Mouse (Mus musculus): ENCODE results near the gene Nell2.
"Not testable (repeated sequence)": the region's sequence is repeated elsewhere in the genome, so short reads cannot be mapped to it uniquely, and the experiment has no call there.

Gene Nell2

GRCm38 (mm10) chr15:95275553-95275952, 252.8 kb downstream of the Nell2 start:
- H3K27me3 ChIP-seq (ENCODE audit: control insufficient read depth, insufficient read depth, low read length, poor library complexity, severe bottlenecking), result no peaks in the 10 kb centered on the region
- no peaks in the 10 kb centered on the region for H3K36me3 ChIP-seq (ENCODE audit: control insufficient read depth, insufficient read depth, low read length, poor library complexity, severe bottlenecking)
- DNase-seq (ENCODE audit: low read depth, low spot score), result no peak

GRCm38 (mm10) chr15:95273236-95273635, 255.1 kb downstream of the Nell2 start:
- DNase-seq (ENCODE audit: low read depth, low spot score), result no peak
- H3K27me3 ChIP-seq (ENCODE audit: control insufficient read depth, insufficient read depth, low read length, poor library complexity, severe bottlenecking), result no peaks in the 10 kb centered on the region
- no peaks in the 10 kb centered on the region for H3K36me3 ChIP-seq (ENCODE audit: control insufficient read depth, insufficient read depth, low read length, poor library complexity, severe bottlenecking)

GRCm38 (mm10) chr15:95272167-95272566, 256.2 kb downstream of the Nell2 start:
- Histone ChIP-seq H3K27me3 (ENCODE audit: control insufficient read depth, insufficient read depth, low read length, poor library complexity, severe bottlenecking) (no peaks in the 10 kb centered on the region), H3K36me3 (ENCODE audit: control insufficient read depth, insufficient read depth, low read length, poor library complexity, severe bottlenecking) (no peaks in the 10 kb centered on the region)
- DNase-seq (ENCODE audit: low read depth, low spot score), result no peak

GRCm38 (mm10) chr15:95259671-95260450, 268.5 kb downstream of the Nell2 start:
- no peaks in the 10 kb centered on the region for H3K36me3 ChIP-seq (ENCODE audit: control insufficient read depth, insufficient read depth, low read length, poor library complexity, severe bottlenecking)
- no peaks in the 10 kb centered on the region for H3K27me3 ChIP-seq (ENCODE audit: control insufficient read depth, insufficient read depth, low read length, poor library complexity, severe bottlenecking)
- DNase-seq (ENCODE audit: low read depth, low spot score), result no peak

GRCm38 (mm10) chr15:95257131-95257530, 271.2 kb downstream of the Nell2 start:
- no peak for DNase-seq (ENCODE audit: low read depth, low spot score)
- Histone ChIP-seq H3K27me3 (ENCODE audit: control insufficient read depth, insufficient read depth, low read length, poor library complexity, severe bottlenecking) (no peaks in the 10 kb centered on the region), H3K36me3 (ENCODE audit: control insufficient read depth, insufficient read depth, low read length, poor library complexity, severe bottlenecking) (no peaks in the 10 kb centered on the region)

DNA sequence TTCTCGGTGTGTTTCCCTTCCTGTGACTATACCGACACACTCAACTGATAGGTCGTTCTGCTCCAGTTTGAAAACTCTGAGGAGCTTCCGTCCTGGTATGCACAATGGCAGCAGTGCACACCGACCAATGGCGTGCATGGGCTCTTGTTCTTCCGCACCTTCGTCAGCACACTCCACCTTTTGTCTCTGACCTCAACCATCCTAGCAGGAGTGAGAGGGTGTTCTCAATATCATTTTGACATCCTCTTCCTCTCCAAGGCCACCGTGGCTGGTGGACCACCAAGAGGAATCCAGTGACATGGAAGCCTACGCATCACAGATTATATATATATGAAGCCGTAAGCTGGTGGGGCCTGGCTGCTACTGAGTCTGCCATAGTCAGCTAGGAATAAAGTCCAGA, 282.8 kb downstream of the Nell2 start:
- H3K36me3 ChIP-seq (ENCODE audit: control insufficient read depth, insufficient read depth, low read length, poor library complexity, severe bottlenecking), result no peaks in the 10 kb centered on the region
- no peaks in the 10 kb centered on the region for H3K27me3 ChIP-seq (ENCODE audit: control insufficient read depth, insufficient read depth, low read length, poor library complexity, severe bottlenecking)
- DNase-seq (ENCODE audit: low read depth, low spot score), result no peak

DNA sequence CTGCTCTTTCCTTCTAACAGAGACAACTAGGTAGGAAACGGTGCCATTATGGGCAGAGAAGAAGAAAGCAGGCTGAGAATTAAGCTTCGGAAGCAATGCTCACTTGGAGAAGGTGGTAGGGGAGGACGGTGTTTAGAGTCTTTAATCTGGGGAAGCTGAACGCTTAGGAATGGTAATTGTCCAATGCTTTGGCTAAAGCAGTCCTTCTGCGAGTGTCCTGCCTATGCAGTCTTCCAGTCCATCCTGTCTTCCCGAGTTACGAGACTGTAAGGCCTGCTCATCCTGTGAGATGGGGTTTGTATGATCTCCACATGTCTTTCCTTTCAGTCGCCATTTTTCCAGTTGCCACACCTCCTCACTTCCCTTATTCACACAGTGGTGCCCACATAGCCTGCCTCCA, 284.5 kb downstream of the Nell2 start:
- no peak for DNase-seq (ENCODE audit: low read depth, low spot score)
- H3K27me3 ChIP-seq (ENCODE audit: control insufficient read depth, insufficient read depth, low read length, poor library complexity, severe bottlenecking), result no peaks in the 10 kb centered on the region
- H3K36me3 ChIP-seq (ENCODE audit: control insufficient read depth, insufficient read depth, low read length, poor library complexity, severe bottlenecking), result no peaks in the 10 kb centered on the region

GRCm38 (mm10) chr15:95241161-95241560, 287.2 kb downstream of the Nell2 start:
- no peaks in the 10 kb centered on the region for H3K36me3 ChIP-seq (ENCODE audit: control insufficient read depth, insufficient read depth, low read length, poor library complexity, severe bottlenecking)
- no peaks in the 10 kb centered on the region for H3K27me3 ChIP-seq (ENCODE audit: control insufficient read depth, insufficient read depth, low read length, poor library complexity, severe bottlenecking)
- DNase-seq (ENCODE audit: low read depth, low spot score), result no peak

DNA sequence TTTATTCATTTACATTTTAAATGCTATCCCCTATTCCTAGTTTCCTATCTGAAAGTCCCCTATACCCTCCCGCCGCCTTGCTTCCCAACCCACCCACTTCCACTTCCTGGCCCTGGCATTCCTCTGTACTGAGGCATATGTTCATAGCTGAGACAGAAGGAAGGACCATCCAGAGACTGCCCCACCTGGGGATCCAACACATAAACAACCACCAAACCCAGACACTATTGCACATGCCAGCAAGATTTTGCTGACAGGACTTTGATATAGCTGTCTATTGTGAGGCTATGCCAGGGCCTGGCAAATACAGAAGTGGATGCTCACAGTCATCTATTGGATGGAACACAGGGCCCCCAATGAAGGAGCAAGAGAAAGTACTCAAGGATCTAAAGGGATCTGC, 291.3 kb downstream of the Nell2 start:
- DNase-seq (ENCODE audit: low read depth, low spot score); H3K27me3 ChIP-seq (ENCODE audit: control insufficient read depth, insufficient read depth, low read length, poor library complexity, severe bottlenecking): not testable (repeated sequence)

GRCm38 (mm10) chr15:95236509-95236908, 291.9 kb downstream of the Nell2 start:
- no peaks in the 10 kb centered on the region for H3K36me3 ChIP-seq (ENCODE audit: control insufficient read depth, insufficient read depth, low read length, poor library complexity, severe bottlenecking)
- DNase-seq (ENCODE audit: low read depth, low spot score), result no peak

More for the DNA sequence above, 291.3 kb downstream of the Nell2 start:
- H3K36me3 ChIP-seq (ENCODE audit: control insufficient read depth, insufficient read depth, low read length, poor library complexity, severe bottlenecking), result not testable (repeated sequence)

GRCm38 (mm10) chr15:95231171-95231570, 297.2 kb downstream of the Nell2 start:
- no peaks in the 10 kb centered on the region for H3K27me3 ChIP-seq (ENCODE audit: control insufficient read depth, insufficient read depth, low read length, poor library complexity, severe bottlenecking)

More at GRCm38 (mm10) chr15:95236509-95236908, 291.9 kb downstream of the Nell2 start:
- no peaks in the 10 kb centered on the region for H3K27me3 ChIP-seq (ENCODE audit: control insufficient read depth, insufficient read depth, low read length, poor library complexity, severe bottlenecking)

GRCm38 (mm10) chr15:95216640-95217365, 311.6 kb downstream of the Nell2 start:
- Histone ChIP-seq H3K27me3 (ENCODE audit: control insufficient read depth, insufficient read depth, low read length, poor library complexity, severe bottlenecking) (no peaks in the 10 kb centered on the region), H3K36me3 (ENCODE audit: control insufficient read depth, insufficient read depth, low read length, poor library complexity, severe bottlenecking) (no peaks in the 10 kb centered on the region)
- no peak for DNase-seq (ENCODE audit: low read depth, low spot score)

More at GRCm38 (mm10) chr15:95231171-95231570, 297.2 kb downstream of the Nell2 start:
- H3K36me3 ChIP-seq (ENCODE audit: control insufficient read depth, insufficient read depth, low read length, poor library complexity, severe bottlenecking), result no peaks in the 10 kb centered on the region
- DNase-seq (ENCODE audit: low read depth, low spot score), result no peak

DNA sequence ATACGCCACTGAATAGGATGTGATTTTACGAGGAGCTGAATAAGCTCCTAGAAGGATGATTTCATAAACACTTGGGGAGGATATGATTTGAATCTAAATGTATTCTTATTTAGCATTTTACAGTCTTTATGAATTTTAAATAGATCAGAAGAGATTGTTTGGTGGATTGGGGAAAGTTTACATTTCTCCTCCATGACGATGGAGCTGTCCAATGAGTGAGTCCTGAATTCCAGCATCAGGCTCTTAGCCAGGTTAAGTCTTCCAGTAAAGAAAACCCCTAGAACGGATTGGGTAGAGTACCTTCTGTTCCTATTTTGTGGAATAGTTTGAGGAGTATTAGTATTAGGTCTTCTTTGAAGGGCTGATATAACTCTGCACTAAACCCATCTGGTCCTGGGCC, 317.8 kb downstream of the Nell2 start:
- H3K27me3 ChIP-seq (ENCODE audit: control insufficient read depth, insufficient read depth, low read length, poor library complexity, severe bottlenecking), result no peaks in the 10 kb centered on the region
- H3K36me3 ChIP-seq (ENCODE audit: control insufficient read depth, insufficient read depth, low read length, poor library complexity, severe bottlenecking), result no peaks in the 10 kb centered on the region
- DNase-seq (ENCODE audit: low read depth, low spot score), result no peak

- DNase-seq (ENCODE audit: low read depth, low spot score), result no peak
- H3K27me3 ChIP-seq (ENCODE audit: control insufficient read depth, insufficient read depth, low read length, poor library complexity, severe bottlenecking), result no peaks in the 10 kb centered on the region
- H3K36me3 ChIP-seq (ENCODE audit: control insufficient read depth, insufficient read depth, low read length, poor library complexity, severe bottlenecking), result no peaks in the 10 kb centered on the region
Observed at GRCm38 (mm10) chr15:95209186-95209585, 319.2 kb downstream of the Nell2 start.

DNA sequence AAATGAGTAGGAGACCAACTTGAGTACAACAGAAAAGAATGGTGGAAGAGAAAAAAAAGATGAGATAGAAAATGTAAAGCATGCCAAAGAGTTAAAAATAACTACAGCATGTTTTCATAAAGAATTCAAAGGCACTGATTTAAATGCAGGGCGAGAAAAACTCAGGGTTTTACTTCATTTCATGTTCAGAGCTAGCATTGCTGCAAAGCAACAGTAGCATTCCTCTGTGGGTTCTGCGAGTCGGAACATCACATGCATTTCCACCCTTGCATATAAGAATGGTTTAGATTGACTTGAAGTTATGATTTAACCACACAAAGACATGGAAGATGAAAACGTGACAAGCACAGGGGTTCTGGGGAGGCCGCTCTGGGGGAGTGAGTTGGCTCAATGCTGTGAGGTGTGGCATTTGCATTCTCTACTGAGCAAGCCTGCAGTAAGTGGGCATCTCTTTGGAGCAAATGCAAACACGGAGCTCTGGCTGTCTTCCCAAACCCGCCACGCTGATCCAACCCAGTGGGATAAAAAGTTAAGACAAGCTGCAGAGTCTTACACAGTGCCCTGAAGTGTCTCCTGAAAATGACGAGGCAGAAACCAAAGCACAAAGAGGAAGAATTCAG, 334.6 kb downstream of the Nell2 start:
- Histone ChIP-seq H3K36me3 (ENCODE audit: control insufficient read depth, insufficient read depth, low read length, poor library complexity, severe bottlenecking) (no peaks in the 10 kb centered on the region), H3K27me3 (ENCODE audit: control insufficient read depth, insufficient read depth, low read length, poor library complexity, severe bottlenecking) (no peaks in the 10 kb centered on the region)
- DNase-seq (ENCODE audit: low read depth, low spot score), result no peak

Data from splenic B cell, adult 2 months (primary cell).